Mouse (Mus musculus) midbrain, postnatal 0 days (tissue): ENCODE data around the gene Pofut2. TPM values are rescaled to one million over a fixed set of nuclear protein-coding genes. Genes with fewer than 3 reads are reported as not detected.

Experiments
- ATAC-seq: fragments of 200-750 bp; cut with Nextera tagmentation; 2 replicates; pipeline ENCODE4 v1.8.0; 2017; ENCODE audit warnings: moderate number of reproducible peaks, mild to moderate bottlenecking, moderate TSS enrichment, moderate library complexity; ENCODE audit not compliant: low FRiP score
- DNase-seq: peaks from one replicate; pipeline ENCODE4 v3.0.0-alpha.2; 2015; ENCODE audit warnings: low spot score
- H3K27ac ChIP-seq: fragments of 300-500 bp; sonication (generic); 2 replicates; pipeline ENCODE4 v1.5.1; 2014; ENCODE audit warnings: low read depth, mild to moderate bottlenecking, low read length, mixed read lengths
- H3K27me3 ChIP-seq: fragments of 300-500 bp; sonication (generic); 2 replicates; pipeline ENCODE4 v1.6.1; 2014; ENCODE audit warnings: low read length, control low read depth, mixed read lengths; ENCODE audit not compliant: insufficient read depth
- H3K36me3 ChIP-seq: fragments of 300-500 bp; sonication (generic); 2 replicates; pipeline ENCODE4 v1.6.1; 2014; ENCODE audit warnings: low read length, control low read depth, mixed read lengths; ENCODE audit not compliant: insufficient read depth
- H3K4me1 ChIP-seq: fragments of 300-500 bp; sonication (generic); 2 replicates; pipeline ENCODE4 v1.6.1; 2014; ENCODE audit warnings: mild to moderate bottlenecking, control low read depth, antibody characterized with exemption, low read length, mixed read lengths; ENCODE audit not compliant: insufficient read depth
- H3K4me2 ChIP-seq: fragments of 300-500 bp; sonication (generic); 2 replicates; pipeline ENCODE4 v1.6.1; 2014; ENCODE audit warnings: low read depth, mild to moderate bottlenecking, low read length, mixed read lengths; ENCODE audit not compliant: poor library complexity, severe bottlenecking
- H3K4me3 ChIP-seq: fragments of 300-500 bp; sonication (generic); 2 replicates; pipeline ENCODE4 v1.5.1; 2014; ENCODE audit warnings: low read depth, mild to moderate bottlenecking, low read length, moderate library complexity
- H3K9ac ChIP-seq: fragments of 300-500 bp; sonication (generic); replicated peaks from 2 replicates; pipeline ENCODE4 v1.6.1; 2014; ENCODE audit warnings: mild to moderate bottlenecking, low read length, moderate library complexity, mixed read lengths; ENCODE audit not compliant: poor library complexity, severe bottlenecking
- H3K9me3 ChIP-seq: fragments of 300-500 bp; sonication (generic); 2 replicates; pipeline ENCODE4 v1.6.1; 2016; ENCODE audit warnings: low read length, control low read depth
- CTCF ChIP-seq: IDR thresholded peaks from 2 replicates; pipeline ENCODE4 v1.5.1; 2016; ENCODE audit warnings: antibody characterized with exemption, mild to moderate bottlenecking
- WGBS: fragments of 180-500 bp; shearing (Covaris S2); extraction: QIAGEN DNeasy Blood & Tissue Kit; methylation state at CpG from one replicate; pipeline ENCODE4 v1.1.7; 2014; 5-methylcytosine and 5-hydroxymethylcytosine counted together
- polyA plus RNA-seq: library from polyadenylated mRNA; unstranded; fragments of >200 nt; fragmentation: Nextera tagmentation; extraction: Ambion mirVana; gene quantifications from 2 replicates; pipeline ENCODE4 v1.2.1, GENCODE M21; 2015
- total RNA-seq: library from RNA; depleted of rRNA; stranded (reverse); fragments of >200 nt; gene quantifications from 2 replicates; pipeline ENCODE4 v1.2.3, GENCODE M21; 2014

Gene Pofut2
- total and polyA plus RNA-seq, 2 experiments from 2014 or later, result 43.2 to 49.9 TPM

- Histone ChIP-seq H3K4me2 (no peak overlapping the region), H3K36me3 (no peaks in the 10 kb centered on the region), H3K9me3 (no peaks in the 10 kb centered on the region), H3K27ac (no peak overlapping the region), H3K4me1 (no peaks in the 10 kb centered on the region), H3K4me3 (no peak overlapping the region), H3K9ac (no peak overlapping the region), H3K27me3 (no peaks in the 10 kb centered on the region)
- no peak for TF ChIP-seq CTCF
- ATAC-seq, result no peak
- WGBS, result 65% methylated on average over 8 of the region's 8 CpGs
- no peak for DNase-seq
These were observed 32.2 kb upstream of the Pofut2 start for GRCm38 (mm10) chr10:77226691-77227367.

- DNase-seq, result no peak
These were observed 31.7 kb upstream of the Pofut2 start for GRCm38 (mm10) chr10:77227368-77227723.

GRCm38 (mm10) chr10:77229609-77230595 is 29.1 kb upstream of the Pofut2 start:
- Histone ChIP-seq H3K27ac (no peak overlapping the region), H3K4me2 (no peak overlapping the region), H3K4me1 (no peaks in the 10 kb centered on the region), H3K9me3 (no peaks in the 10 kb centered on the region), H3K27me3 (no peaks in the 10 kb centered on the region), H3K4me3 (no peak overlapping the region), H3K36me3 (no peaks in the 10 kb centered on the region), H3K9ac (no peak overlapping the region)
- DNase-seq (peak; percentile 34), ATAC-seq (no peak)
- 81% methylated on average over 13 of the region's 13 CpGs for whole genome bisulfite sequencing
- TF ChIP-seq CTCF, result no peak

More at GRCm38 (mm10) chr10:77227368-77227723, 31.7 kb upstream of the Pofut2 start:
- Histone ChIP-seq H3K36me3 (no peaks in the 10 kb centered on the region), H3K27me3 (no peaks in the 10 kb centered on the region), H3K27ac (no peak overlapping the region), H3K4me1 (no peaks in the 10 kb centered on the region), H3K4me2 (no peak overlapping the region), H3K9ac (no peak overlapping the region), H3K9me3 (no peaks in the 10 kb centered on the region), H3K4me3 (no peak overlapping the region)
- 86% methylated on average over 6 of the region's 6 CpGs for WGBS
- no peak for ATAC-seq
- TF ChIP-seq CTCF, result no peak

- H3K4me3 ChIP-seq, result no peak overlapping the region
- H3K4me1 ChIP-seq, result no peaks in the 10 kb centered on the region
- H3K36me3 ChIP-seq, result no peaks in the 10 kb centered on the region
- no peak overlapping the region for H3K27ac ChIP-seq
- H3K4me2 ChIP-seq, result no peak overlapping the region
- H3K27me3 ChIP-seq, result no peaks in the 10 kb centered on the region
- H3K9ac ChIP-seq, result no peak overlapping the region
- TF ChIP-seq CTCF, result no peak
- H3K9me3 ChIP-seq, result no peaks in the 10 kb centered on the region
- ATAC-seq, result no peak
- 76% methylated on average over 16 of the region's 16 CpGs for WGBS
- no peak for DNase-seq
These were observed 26.9 kb upstream of the Pofut2 start for GRCm38 (mm10) chr10:77231861-77232755.

- Histone ChIP-seq H3K9me3 (no peaks in the 10 kb centered on the region), H3K36me3 (no peaks in the 10 kb centered on the region), H3K4me2 (no peak overlapping the region), H3K27me3 (no peaks in the 10 kb centered on the region), H3K9ac (no peak overlapping the region), H3K27ac (no peak overlapping the region), H3K4me1 (no peaks in the 10 kb centered on the region), H3K4me3 (no peak overlapping the region)
- DNase-seq (no peak), ATAC-seq (no peak)
- no peak for TF ChIP-seq CTCF
- WGBS, result 95% methylated on average over 1 of the region's 1 CpGs
These were observed 25.8 kb upstream of the Pofut2 start for GRCm38 (mm10) chr10:77233230-77233629.
